ENCODE assay signal across 8 mouse cellular contexts in the genomic region with DNA sequence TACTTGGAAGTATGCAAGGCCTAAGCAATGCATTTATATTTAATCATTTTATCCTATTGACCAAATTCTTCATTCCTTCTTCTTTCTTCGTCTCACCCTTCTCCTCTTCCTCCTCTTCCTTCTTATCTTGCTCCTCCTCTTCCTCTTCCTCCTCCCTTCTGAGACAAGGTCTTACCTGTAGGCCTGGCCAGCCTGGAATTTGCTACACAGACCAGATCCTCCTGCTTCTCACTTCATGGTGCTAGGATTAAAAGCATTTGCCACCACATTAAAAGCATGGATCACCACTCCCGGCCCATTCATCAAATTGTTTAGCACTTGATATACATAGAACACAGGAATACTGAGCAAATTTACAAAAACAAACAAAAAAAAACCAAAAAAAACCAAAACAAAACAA. TPM values are rescaled to one million over a fixed set of nuclear protein-coding genes. Genes with fewer than 3 reads are reported as not detected.
DNase-seq lines count a peak whose midpoint lies in the region; ATAC-seq and TF ChIP-seq lines count a peak whose summit lies in the region.

No protein-coding gene starts in this region.

- peak overlapping the region; percentile 99 for H3K27ac ChIP-seq in kidney, embryonic 15.5 days
- peak overlapping the region; percentile 96 for H3K27ac ChIP-seq in embryonic facial prominence, embryonic 11.5 days (replicated peaks; ENCODE audit: low read depth, low read length)
- H3K27ac ChIP-seq in intestine, embryonic 14.5 days (ENCODE audit: low read depth), result peak overlapping the region; percentile 97
- H3K27ac ChIP-seq in midbrain, postnatal 0 days (ENCODE audit: low read depth, low read length), result no peak overlapping the region

- ATAC-seq in kidney, embryonic 15.5 days (replicated peaks; ENCODE audit: low FRiP score), result no peak
- ATAC-seq in embryonic facial prominence, embryonic 11.5 days (replicated peaks; ENCODE audit: insufficient number of reproducible peaks, low FRiP score, low TSS enrichment, low read depth), result no peak
- ATAC-seq in intestine, embryonic 14.5 days (replicated peaks; ENCODE audit: low FRiP score, low TSS enrichment, low read depth), result no peak
- no peak for ATAC-seq in midbrain, postnatal 0 days (ENCODE audit: low FRiP score)

- TF ChIP-seq CTCF in midbrain, postnatal 0 days (IDR thresholded peaks at IDR 0.05), result no peak

- H3K9me3 ChIP-seq in kidney, embryonic 15.5 days (replicated peaks), result no peaks in the 10 kb centered on the region
- H3K9me3 ChIP-seq in embryonic facial prominence, embryonic 11.5 days (replicated peaks; ENCODE audit: control insufficient read depth, low read length), result no peaks in the 10 kb centered on the region
- no peaks in the 10 kb centered on the region for H3K9me3 ChIP-seq in intestine, embryonic 14.5 days (ENCODE audit: control insufficient read depth, low read length)
- no peaks in the 10 kb centered on the region for H3K9me3 ChIP-seq in midbrain, postnatal 0 days (ENCODE audit: low read length)

- no peak for DNase-seq in kidney, adult 8-10 months
- no peak for DNase-seq in embryonic facial prominence, embryonic 11.5 days (ENCODE audit: low spot score)
- no peak for DNase-seq in intestine, embryonic 14.5 days (ENCODE audit: low spot score)
- DNase-seq in midbrain, postnatal 0 days (ENCODE audit: low spot score), result no peak
- DNase-seq in thymus, postnatal 0 days (ENCODE audit: low spot score), result no peak
- DNase-seq in gastrocnemius, adult 8-10 months (ENCODE audit: low spot score in 2 of 2), result no peak
- DNase-seq in lung, postnatal 25 days (ENCODE audit: low spot score), result no peak

- H3K4me3 ChIP-seq in kidney, embryonic 15.5 days (replicated peaks), result peak overlapping the region; percentile 90
- peak overlapping the region; percentile 84 for H3K4me3 ChIP-seq in embryonic facial prominence, embryonic 11.5 days (ENCODE audit: low read depth, low read length)
- H3K4me3 ChIP-seq in intestine, embryonic 14.5 days (ENCODE audit: low read depth, low read length), result peak overlapping the region; percentile 84
- no peak overlapping the region; the same call in 1 of the 2 replicates for H3K4me3 ChIP-seq in midbrain, postnatal 0 days (ENCODE audit: low read depth, low read length)

- peaks cover 28% of the 10 kb centered on the region for H3K4me1 ChIP-seq in kidney, embryonic 15.5 days
- H3K4me1 ChIP-seq in embryonic facial prominence, embryonic 11.5 days (ENCODE audit: control insufficient read depth, insufficient read depth, low read length), result no peaks in the 10 kb centered on the region
- H3K4me1 ChIP-seq in intestine, embryonic 14.5 days (replicated peaks; ENCODE audit: control insufficient read depth, insufficient read depth, low read length), result peaks cover 19% of the 10 kb centered on the region
- H3K4me1 ChIP-seq in midbrain, postnatal 0 days (ENCODE audit: insufficient read depth, low read length), result no peaks in the 10 kb centered on the region

- H3K9ac ChIP-seq in kidney, embryonic 15.5 days, result peak overlapping the region; percentile 96
- H3K9ac ChIP-seq in embryonic facial prominence, embryonic 11.5 days (replicated peaks; ENCODE audit: low read length), result peak overlapping the region; percentile 32; the same call in 1 of the 2 replicates
- H3K9ac ChIP-seq in intestine, embryonic 14.5 days (ENCODE audit: low read length), result peak overlapping the region; percentile 90
- no peak overlapping the region for H3K9ac ChIP-seq in midbrain, postnatal 0 days (replicated peaks; ENCODE audit: low read length, poor library complexity, severe bottlenecking)

- H3K27me3 ChIP-seq in kidney, embryonic 15.5 days, result no peaks in the 10 kb centered on the region
- H3K27me3 ChIP-seq in embryonic facial prominence, embryonic 11.5 days (ENCODE audit: control insufficient read depth, insufficient read depth, low read length), result no peaks in the 10 kb centered on the region
- H3K27me3 ChIP-seq in intestine, embryonic 14.5 days (replicated peaks; ENCODE audit: control insufficient read depth, insufficient read depth, low read length), result no peaks in the 10 kb centered on the region
- peaks cover 4% of the 10 kb centered on the region; the same call in 1 of the 2 replicates for H3K27me3 ChIP-seq in midbrain, postnatal 0 days (ENCODE audit: insufficient read depth, low read length)

- H3K36me3 ChIP-seq in kidney, embryonic 15.5 days, result no peaks in the 10 kb centered on the region
- no peaks in the 10 kb centered on the region for H3K36me3 ChIP-seq in embryonic facial prominence, embryonic 11.5 days (replicated peaks; ENCODE audit: control insufficient read depth, insufficient read depth, low read depth, low read length)
- H3K36me3 ChIP-seq in intestine, embryonic 14.5 days (ENCODE audit: control insufficient read depth, insufficient read depth, low read length), result no peaks in the 10 kb centered on the region
- no peaks in the 10 kb centered on the region for H3K36me3 ChIP-seq in midbrain, postnatal 0 days (ENCODE audit: insufficient read depth, low read length)

- peak overlapping the region; percentile 69 for H3K4me2 ChIP-seq in kidney, embryonic 15.5 days
- H3K4me2 ChIP-seq in embryonic facial prominence, embryonic 11.5 days (ENCODE audit: low read depth, low read length), result peak overlapping the region; percentile 67
- peak overlapping the region; percentile 67 for H3K4me2 ChIP-seq in intestine, embryonic 14.5 days (ENCODE audit: low read length)
- peak overlapping the region; percentile 66 for H3K4me2 ChIP-seq in midbrain, postnatal 0 days (ENCODE audit: low read depth, low read length, poor library complexity, severe bottlenecking)

- 34% methylated on average over 2 of the region's 2 CpGs for WGBS in kidney, embryonic 15.5 days
- 43% methylated on average over 2 of the region's 2 CpGs for WGBS in embryonic facial prominence, embryonic 11.5 days
- WGBS in intestine, embryonic 14.5 days, result 42% methylated on average over 2 of the region's 2 CpGs
- 46% methylated on average over 2 of the region's 2 CpGs for WGBS in midbrain, postnatal 0 days

RNA-seq across cellular contexts. Expression of a gene that starts 0.9 kb away (rescaled TPM):
- 101 and 105 TPM in 2 replicates for polyA plus RNA-seq in kidney, embryonic 15.5 days (2015; fragmentation: Nextera tagmentation; extraction: Ambion mirVana)
- polyA plus RNA-seq in embryonic facial prominence, embryonic 11.5 days (2014; fragmentation: Nextera tagmentation; extraction: Ambion mirVana), result 59.7 and 76.1 TPM in 2 replicates
- polyA plus RNA-seq in intestine, embryonic 14.5 days (2014; fragmentation: Nextera tagmentation; extraction: Ambion mirVana), result 75.3 and 85.3 TPM in 2 replicates
- 30.5 and 30.7 TPM in 2 replicates for total RNA-seq in midbrain, postnatal 0 days (2014; rRNA removed)
- polyA plus RNA-seq in midbrain, postnatal 0 days (2015; fragmentation: Nextera tagmentation; extraction: Ambion mirVana), result 26.7 and 30.8 TPM in 2 replicates
- polyA plus RNA-seq in thymus, postnatal 0 days (2015; fragmentation: Nextera tagmentation; extraction: Ambion mirVana), result 43.3 and 54.9 TPM in 2 replicates
- total RNA-seq in gastrocnemius, adult 8-10 months (2022), result 10 to 100 TPM; 39.5 to 53.4 (median 47.1) TPM
